Mouse (Mus musculus): Measurements from ENCODE around the gene Ndufc1.
"Not testable (repeated sequence)": the region's sequence is repeated elsewhere in the genome, so short reads cannot be mapped to it uniquely, and the experiment has no call there.

The Ndufc1 gene

GRCm38 (mm10) chr3:51408561-51409183 is at the start of gene Ndufc1:
TSS of gene Ndufc1 (minus strand) at chr3:51408988.
- peak; percentile 87 to 95 for DNase-seq (ENCODE audit: low spot score in 2 of 2)

- no peak for DNase-seq (ENCODE audit: low spot score in 2 of 2)
These were observed 26.2 kb upstream of the Ndufc1 start for GRCm38 (mm10) chr3:51434871-51435595.

GRCm38 (mm10) chr3:51434364-51434763 is 25.6 kb upstream of the Ndufc1 start:
- not testable (repeated sequence) for DNase-seq (ENCODE audit: low spot score in 2 of 2)

GRCm38 (mm10) chr3:51425394-51425793 is 16.6 kb upstream of the Ndufc1 start:
- DNase-seq (ENCODE audit: low spot score in 2 of 2) = no peak

- no peak for DNase-seq (ENCODE audit: low spot score in 2 of 2)
These were observed 13.1 kb upstream of the Ndufc1 start for GRCm38 (mm10) chr3:51421921-51422320.

GRCm38 (mm10) chr3:51417966-51418365 is 9.2 kb upstream of the Ndufc1 start:
- no peak for DNase-seq (ENCODE audit: low spot score in 2 of 2)

- DNase-seq (ENCODE audit: low spot score in 2 of 2) = no peak
These were observed 8.7 kb upstream of the Ndufc1 start for GRCm38 (mm10) chr3:51417485-51417884.

GRCm38 (mm10) chr3:51417135-51417458 is 8.3 kb upstream of the Ndufc1 start:
- no peak for DNase-seq (ENCODE audit: low spot score in 2 of 2)

- peak in 1 of 2 experiments; percentile 25 for DNase-seq (ENCODE audit: low spot score in 2 of 2)
These were observed 7.8 kb upstream of the Ndufc1 start for GRCm38 (mm10) chr3:51416364-51417134.

- peak in 1 of 2 experiments; percentile 31 for DNase-seq (ENCODE audit: low spot score in 2 of 2)
These were observed 7.2 kb upstream of the Ndufc1 start for GRCm38 (mm10) chr3:51416073-51416363.

GRCm38 (mm10) chr3:51415098-51416072 is 6.6 kb upstream of the Ndufc1 start, which contains the start of gene Naa15:
TSS of gene Naa15 (plus strand) at chr3:51415148.
- DNase-seq (ENCODE audit: low spot score in 2 of 2) = peak; percentile 90 to 94

- no peak for DNase-seq (ENCODE audit: low spot score in 2 of 2)
These were observed 4.5 kb upstream of the Ndufc1 start for GRCm38 (mm10) chr3:51413276-51413675.

GRCm38 (mm10) chr3:51412457-51412856 is 3.7 kb upstream of the Ndufc1 start:
- DNase-seq (ENCODE audit: low spot score in 2 of 2) = no peak

GRCm38 (mm10) chr3:51407870-51408560 is 773 bp downstream of the Ndufc1 start:
- peak in 1 of 2 experiments; percentile 21 for DNase-seq (ENCODE audit: low spot score in 2 of 2)

GRCm38 (mm10) chr3:51402628-51403027 is 6.2 kb downstream of the Ndufc1 start:
- no peak for DNase-seq (ENCODE audit: low spot score in 2 of 2)

GRCm38 (mm10) chr3:51402054-51402453 is 6.7 kb downstream of the Ndufc1 start:
- not testable (repeated sequence) for DNase-seq (ENCODE audit: low spot score in 2 of 2)

GRCm38 (mm10) chr3:51400682-51401081 is 8.1 kb downstream of the Ndufc1 start:
- no peak for DNase-seq (ENCODE audit: low spot score in 2 of 2)

GRCm38 (mm10) chr3:51399531-51399930 is 9.3 kb downstream of the Ndufc1 start:
- no peak for DNase-seq (ENCODE audit: low spot score in 2 of 2)

GRCm38 (mm10) chr3:51398667-51399066 is 10.1 kb downstream of the Ndufc1 start:
- DNase-seq (ENCODE audit: low spot score in 2 of 2) = no peak

- DNase-seq (ENCODE audit: low spot score in 2 of 2) = no peak
These were observed 11.0 kb downstream of the Ndufc1 start for GRCm38 (mm10) chr3:51397700-51398299.
